Mouse (Mus musculus) ES-E14 (cell line): ENCODE measurements around the gene Tiam1. TPM values are rescaled to one million over a fixed set of nuclear protein-coding genes. Genes with fewer than 3 reads are reported as not detected.

Experiments
- DNase-seq: peaks from one replicate; pipeline ENCODE4 v3.0.0-alpha.2; 2013; ENCODE audit warnings: low read depth, low spot score
- H3K27ac ChIP-seq: 2 replicates; pipeline ENCODE4 v1.5.1; 2012; ENCODE audit warnings: low read depth, mild to moderate bottlenecking, low read length, moderate library complexity, mixed read lengths; ENCODE audit not compliant: poor library complexity, insufficient read depth, severe bottlenecking
- H3K36me3 ChIP-seq: 2 replicates; pipeline ENCODE4 v1.6.1; 2012; ENCODE audit warnings: mild to moderate bottlenecking, low read length, moderate library complexity, mixed read lengths; ENCODE audit not compliant: control insufficient read depth, poor library complexity, insufficient read depth, severe bottlenecking
- H3K4me1 ChIP-seq, 2 experiments: fragments of 150-350 bp in 1 of 2; sonication (generic) in 1 of 2; 2 replicates each; pipeline ENCODE4 v1.6.1; 2012; ENCODE audit warnings: low read length in 2 of 2, mild to moderate bottlenecking in 1 of 2, mixed read lengths in 1 of 2; ENCODE audit not compliant: control insufficient read depth in 2 of 2, insufficient read depth in 2 of 2, poor library complexity in 1 of 2
- H3K4me3 ChIP-seq, 2 experiments: fragments of 150-350 bp in 1 of 2; sonication (generic) in 1 of 2; 2 replicates each; pipeline ENCODE4 v1.5.1; 2012; ENCODE audit warnings: low read length in 2 of 2, low read depth in 1 of 2, mild to moderate bottlenecking in 1 of 2, mixed read lengths in 1 of 2; ENCODE audit not compliant: insufficient read depth in 1 of 2, poor library complexity in 1 of 2, severe bottlenecking in 1 of 2
- H3K9ac ChIP-seq: 2 replicates; pipeline ENCODE4 v1.6.1; 2012; ENCODE audit warnings: low read depth, mild to moderate bottlenecking, low read length, mixed read lengths; ENCODE audit not compliant: poor library complexity, insufficient read depth, severe bottlenecking
- H3K9me3 ChIP-seq: fragments of 150-350 bp; sonication (generic); 2 replicates; pipeline ENCODE4 v1.6.1; 2012; ENCODE audit warnings: low read depth, mild to moderate bottlenecking, low read length; ENCODE audit not compliant: control insufficient read depth, insufficient read depth
- CHD2 ChIP-seq: IDR thresholded peaks from 2 replicates; pipeline ENCODE4 v1.6.1; 2014; ENCODE audit warnings: mild to moderate bottlenecking, low read depth, low read length, inconsistent platforms
- HCFC1 ChIP-seq: IDR thresholded peaks from 2 replicates; pipeline ENCODE4 v1.6.1; 2012; ENCODE audit warnings: low read length, inconsistent platforms, borderline replicate concordance; ENCODE audit not compliant: insufficient read depth
- MAFK ChIP-seq: IDR thresholded peaks from 2 replicates; pipeline ENCODE4 v1.6.1; 2014; ENCODE audit warnings: mild to moderate bottlenecking, low read depth, low read length, inconsistent platforms; ENCODE audit not compliant: insufficient read depth
- ZC3H11A ChIP-seq: IDR thresholded peaks from 2 replicates; pipeline ENCODE4 v1.6.1; 2012; ENCODE audit warnings: low read depth, mild to moderate bottlenecking, inconsistent platforms, low read length, borderline replicate concordance
- ZNF384 ChIP-seq: IDR thresholded peaks from 2 replicates; pipeline ENCODE4 v1.6.1; 2012; ENCODE audit warnings: low read depth, low read length, inconsistent platforms
- in situ Hi-C, 2 experiments: fragments of 600-800 bp; cut with MboI; formaldehyde crosslinking; loops; one replicate each; pipeline ENCODE4 v1.15.1; 2025; ENCODE audit warnings: low sequenced_read_pairs in 2 of 2, inconsistent platforms in 1 of 2; ENCODE audit not compliant: unreplicated experiment in 2 of 2
- total RNA-seq: library from RNA; depleted of rRNA; stranded (reverse); fragments of 300-350 nt; gene quantifications from 2 replicates; pipeline ENCODE4 v1.2.3, GENCODE M21; 2012

Tiam1 gene
- total RNA-seq, 1 experiment = 15.7 TPM

- TF ChIP-seq MAFK (no peak), CHD2 (no peak), ZC3H11A (no peak), ZNF384 (no peak), HCFC1 (no peak)
- DNase-seq = no peak
- no peak overlapping the region for H3K9ac ChIP-seq
- H3K27ac ChIP-seq = no peak overlapping the region
- H3K36me3 ChIP-seq = no peaks in the 10 kb centered on the region
- peaks cover 0 to 5% of the 10 kb centered on the region in 2 experiments; a peak in 1 of 4 replicates for H3K4me1 ChIP-seq
- in situ Hi-C loops = no loop called here
- no peak overlapping the region for H3K4me3 ChIP-seq
- H3K9me3 ChIP-seq = no peaks in the 10 kb centered on the region
These were observed 33.9 kb upstream of the Tiam1 start for GRCm38 (mm10) chr16:90177425-90177824.

- Histone ChIP-seq H3K4me3 (no peak overlapping the region), H3K9me3 (no peaks in the 10 kb centered on the region), H3K27ac (no peak overlapping the region), H3K9ac (no peak overlapping the region), H3K4me1 (peaks cover 0 to 5% of the 10 kb centered on the region in 2 experiments; a peak in 1 of 4 replicates), H3K36me3 (no peaks in the 10 kb centered on the region)
- TF ChIP-seq CHD2 = no peak
- no peak for TF ChIP-seq ZC3H11A
- no peak for TF ChIP-seq ZNF384
- TF ChIP-seq MAFK = no peak
- TF ChIP-seq HCFC1 = no peak
- DNase-seq = no peak
- in situ Hi-C loops = no loop called here
These were observed 32.9 kb upstream of the Tiam1 start for GRCm38 (mm10) chr16:90176472-90176871.

- TF ChIP-seq ZNF384 (no peak), CHD2 (no peak), HCFC1 (no peak), MAFK (no peak), ZC3H11A (no peak)
- in situ Hi-C loops = no loop called here
- no peak for DNase-seq
- H3K9me3 ChIP-seq = no peaks in the 10 kb centered on the region
- peaks cover 2 to 7% of the 10 kb centered on the region in 2 experiments; a peak in 3 of 4 replicates for H3K4me1 ChIP-seq
- no peak overlapping the region for H3K27ac ChIP-seq
- no peak overlapping the region for H3K4me3 ChIP-seq
- H3K36me3 ChIP-seq = no peaks in the 10 kb centered on the region
- H3K9ac ChIP-seq = no peak overlapping the region
These were observed 27.8 kb upstream of the Tiam1 start for GRCm38 (mm10) chr16:90171416-90171815.

- Histone ChIP-seq H3K4me3 (no peak overlapping the region), H3K9me3 (no peaks in the 10 kb centered on the region), H3K36me3 (no peaks in the 10 kb centered on the region), H3K9ac (no peak overlapping the region), H3K27ac (no peak overlapping the region), H3K4me1 (peaks cover 4 to 8% of the 10 kb centered on the region in 2 experiments; a peak in 3 of 4 replicates)
- in situ Hi-C loops = no loop called here
- DNase-seq = no peak
- TF ChIP-seq ZC3H11A = no peak
- TF ChIP-seq CHD2 = no peak
- no peak for TF ChIP-seq MAFK
- no peak for TF ChIP-seq HCFC1
- TF ChIP-seq ZNF384 = no peak
These were observed 27.1 kb upstream of the Tiam1 start for GRCm38 (mm10) chr16:90170676-90171075.
